Mouse (Mus musculus): ENCODE results near the gene Agap2. TPM values are rescaled to one million over a fixed set of nuclear protein-coding genes. Genes with fewer than 3 reads are reported as not detected.
"Not testable (repeated sequence)": the region's sequence is repeated elsewhere in the genome, so short reads cannot be mapped to it uniquely, and the experiment has no call there.

Gene Agap2
- polyA plus RNA-seq, 1 experiment from 2014 or later, result 2.9 TPM

DNA sequence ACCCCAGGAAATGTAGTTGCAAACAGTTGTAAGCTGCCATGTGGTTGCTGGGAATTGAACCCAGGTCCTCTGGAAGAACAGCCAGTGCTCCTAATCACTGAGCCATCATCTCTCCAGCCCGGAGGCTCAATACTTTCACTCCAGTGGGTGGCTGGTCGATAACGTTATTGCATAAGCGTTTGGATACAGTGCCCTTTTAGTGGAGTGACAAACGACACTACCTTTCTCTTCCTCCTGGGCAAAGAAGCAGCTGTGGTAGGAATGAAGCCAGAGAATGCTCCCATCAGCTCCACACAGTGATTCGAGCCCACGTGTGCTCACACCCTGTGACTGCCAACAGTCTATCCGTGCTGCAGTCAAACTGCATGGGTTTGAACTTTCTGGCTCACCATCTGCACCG, 3.9 kb upstream of the Agap2 start:
- ATAC-seq (replicated peaks), result no peak

GRCm38 (mm10) chr10:127072270-127072669, 2.8 kb upstream of the Agap2 start:
- not testable (repeated sequence) for H3K9me3 ChIP-seq; H3K4me3 ChIP-seq; H3K27me3 ChIP-seq; H3K9ac ChIP-seq (replicated peaks); H3K4me2 ChIP-seq (replicated peaks); ATAC-seq (replicated peaks); H3K27ac ChIP-seq (replicated peaks)
- Histone ChIP-seq H3K4me1 (peaks cover 24% of the 10 kb centered on the region), H3K36me3 (peaks cover 14% of the 10 kb centered on the region)
- WGBS, result 77% methylated on average over 4 of the region's 4 CpGs

More for the DNA sequence above, 3.9 kb upstream of the Agap2 start:
- Histone ChIP-seq H3K4me1 (peaks cover 24% of the 10 kb centered on the region), H3K9me3 (no peaks in the 10 kb centered on the region), H3K27me3 (no peaks in the 10 kb centered on the region), H3K36me3 (peaks cover 25% of the 10 kb centered on the region), H3K4me2 (replicated peaks) (peak overlapping the region; percentile 88), H3K27ac (replicated peaks) (peak overlapping the region; percentile 95; the same call in 1 of the 2 replicates), H3K9ac (replicated peaks) (peak overlapping the region; percentile 68), H3K4me3 (peak overlapping the region; percentile 67)
- 71% methylated on average over 9 of the region's 9 CpGs for WGBS

DNA sequence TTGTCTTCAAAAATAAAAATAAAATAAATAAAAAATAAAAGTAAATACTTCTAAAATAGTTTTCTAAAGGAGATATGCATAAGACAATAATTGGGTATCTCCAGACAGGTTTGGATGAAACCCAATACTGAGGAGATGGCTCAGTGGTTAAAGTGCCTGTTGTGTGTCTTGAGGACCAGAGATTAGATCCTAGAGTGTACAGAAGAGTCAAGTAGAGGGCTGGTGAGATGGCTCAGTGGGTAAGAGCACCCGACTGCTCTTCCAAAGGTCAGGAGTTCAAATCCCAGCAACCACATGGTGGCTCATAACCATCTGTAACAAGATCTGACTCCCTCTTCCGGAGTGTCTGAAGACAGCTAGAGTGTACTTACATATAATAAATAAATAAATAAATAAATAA, 2.1 kb upstream of the Agap2 start:
- not testable (repeated sequence) for H3K27ac ChIP-seq (replicated peaks); H3K9me3 ChIP-seq; H3K9ac ChIP-seq (replicated peaks); ATAC-seq (replicated peaks); H3K27me3 ChIP-seq; H3K4me2 ChIP-seq (replicated peaks); H3K36me3 ChIP-seq; H3K4me3 ChIP-seq
- H3K4me1 ChIP-seq, result peaks cover 30% of the 10 kb centered on the region
- WGBS, result 86% methylated on average over 2 of the region's 2 CpGs

GRCm38 (mm10) chr10:127073981-127074380, 1.1 kb upstream of the Agap2 start:
- Histone ChIP-seq H3K4me3 (no peak overlapping the region), H3K9me3 (no peaks in the 10 kb centered on the region), H3K4me1 (peaks cover 27% of the 10 kb centered on the region), H3K4me2 (replicated peaks) (no peak overlapping the region), H3K27ac (replicated peaks) (no peak overlapping the region), H3K36me3 (no peaks in the 10 kb centered on the region), H3K27me3 (no peaks in the 10 kb centered on the region; the same call in 1 of the 2 replicates), H3K9ac (replicated peaks) (no peak overlapping the region)
- no peak for ATAC-seq (replicated peaks)
- WGBS, result 93% methylated on average over 1 of the region's 1 CpGs

DNA sequence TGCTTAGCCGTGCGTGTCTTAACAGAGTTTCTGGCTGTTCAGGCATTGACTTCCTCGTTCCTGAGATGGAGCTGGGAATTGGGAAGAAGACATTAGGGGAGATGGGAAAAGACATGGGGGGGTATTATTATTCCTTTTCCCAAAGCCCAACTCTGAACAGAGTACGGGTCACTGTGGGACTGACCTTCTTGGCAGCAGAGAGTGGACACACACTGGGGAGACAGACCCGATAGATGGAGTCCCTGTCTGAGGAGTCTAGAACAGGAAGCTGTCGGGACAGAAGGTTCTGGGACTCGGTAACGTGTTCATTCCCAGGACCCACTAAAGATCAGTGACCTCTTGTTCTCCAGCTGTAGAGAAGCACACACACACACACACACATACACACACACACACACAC, 567 bp downstream of the Agap2 start:
- no peak overlapping the region for H3K4me2 ChIP-seq (replicated peaks)
- peaks cover 10% of the 10 kb centered on the region for H3K27me3 ChIP-seq
- H3K36me3 ChIP-seq, result no peaks in the 10 kb centered on the region
- H3K27ac ChIP-seq (replicated peaks), result no peak overlapping the region
- H3K9me3 ChIP-seq, result no peaks in the 10 kb centered on the region
- H3K4me3 ChIP-seq, result no peak overlapping the region
- ATAC-seq (replicated peaks), result no peak
- WGBS, result 76% methylated on average over 8 of the region's 8 CpGs
- peaks cover 31% of the 10 kb centered on the region for H3K4me1 ChIP-seq
- no peak overlapping the region for H3K9ac ChIP-seq (replicated peaks)

DNA sequence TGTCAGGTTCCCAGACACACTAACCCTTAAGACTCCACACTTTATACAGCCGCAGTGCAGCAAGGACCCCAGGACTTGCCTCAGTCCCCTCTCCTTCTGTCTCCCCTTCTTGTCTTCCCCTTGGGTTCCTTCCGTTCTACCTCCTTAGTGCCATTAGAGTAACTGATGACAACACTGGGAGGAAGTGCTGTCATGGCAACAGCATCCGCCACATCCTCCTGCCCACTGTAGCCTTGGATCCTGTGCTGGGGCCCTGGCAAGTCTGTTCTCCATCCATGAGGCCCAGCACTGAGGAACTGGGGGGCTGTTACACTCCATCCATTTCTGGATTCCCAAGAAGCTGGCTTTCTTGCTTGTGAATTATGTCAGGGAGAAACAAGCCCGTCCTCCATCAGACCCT, 998 bp downstream of the Agap2 start:
- Histone ChIP-seq H3K27ac (replicated peaks) (no peak overlapping the region), H3K4me2 (replicated peaks) (no peak overlapping the region), H3K4me1 (peaks cover 31% of the 10 kb centered on the region), H3K9ac (replicated peaks) (no peak overlapping the region), H3K9me3 (no peaks in the 10 kb centered on the region), H3K27me3 (peaks cover 13% of the 10 kb centered on the region), H3K36me3 (no peaks in the 10 kb centered on the region), H3K4me3 (no peak overlapping the region)
- 52% methylated on average over 4 of the region's 4 CpGs for WGBS
- ATAC-seq (replicated peaks), result no peak

DNA sequence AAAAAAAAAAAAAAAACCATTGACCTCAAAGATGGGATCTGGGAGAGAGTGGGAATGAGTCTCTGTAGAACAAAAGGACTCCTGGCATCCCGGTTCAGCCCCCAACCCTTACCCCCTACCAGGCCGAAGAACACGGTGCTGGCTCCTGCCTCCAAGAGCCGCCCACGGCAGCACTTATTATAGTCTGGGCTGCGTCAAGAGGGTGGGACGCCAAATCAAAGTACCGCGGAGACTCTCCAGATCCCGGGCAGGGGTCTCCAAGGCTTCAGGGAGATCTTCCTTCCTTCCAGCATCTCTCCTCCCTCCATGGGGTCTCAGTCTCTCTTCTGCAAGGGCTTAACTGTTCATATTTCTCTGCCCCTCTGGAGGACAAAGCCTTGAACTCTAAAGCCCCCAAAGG, 2.4 kb downstream of the Agap2 start:
- peak overlapping the region; percentile 34 for H3K9ac ChIP-seq (replicated peaks)
- 3% methylated on average over 10 of the region's 10 CpGs for WGBS
- no peak for ATAC-seq (replicated peaks)
- H3K4me2 ChIP-seq (replicated peaks), result peak overlapping the region; percentile 76
- H3K4me3 ChIP-seq, result peak overlapping the region; percentile 70
- H3K9me3 ChIP-seq, result no peaks in the 10 kb centered on the region
- peaks cover 13% of the 10 kb centered on the region for H3K27me3 ChIP-seq
- H3K4me1 ChIP-seq, result peaks cover 41% of the 10 kb centered on the region
- H3K27ac ChIP-seq (replicated peaks), result peak overlapping the region; percentile 83
- no peaks in the 10 kb centered on the region for H3K36me3 ChIP-seq

DNA sequence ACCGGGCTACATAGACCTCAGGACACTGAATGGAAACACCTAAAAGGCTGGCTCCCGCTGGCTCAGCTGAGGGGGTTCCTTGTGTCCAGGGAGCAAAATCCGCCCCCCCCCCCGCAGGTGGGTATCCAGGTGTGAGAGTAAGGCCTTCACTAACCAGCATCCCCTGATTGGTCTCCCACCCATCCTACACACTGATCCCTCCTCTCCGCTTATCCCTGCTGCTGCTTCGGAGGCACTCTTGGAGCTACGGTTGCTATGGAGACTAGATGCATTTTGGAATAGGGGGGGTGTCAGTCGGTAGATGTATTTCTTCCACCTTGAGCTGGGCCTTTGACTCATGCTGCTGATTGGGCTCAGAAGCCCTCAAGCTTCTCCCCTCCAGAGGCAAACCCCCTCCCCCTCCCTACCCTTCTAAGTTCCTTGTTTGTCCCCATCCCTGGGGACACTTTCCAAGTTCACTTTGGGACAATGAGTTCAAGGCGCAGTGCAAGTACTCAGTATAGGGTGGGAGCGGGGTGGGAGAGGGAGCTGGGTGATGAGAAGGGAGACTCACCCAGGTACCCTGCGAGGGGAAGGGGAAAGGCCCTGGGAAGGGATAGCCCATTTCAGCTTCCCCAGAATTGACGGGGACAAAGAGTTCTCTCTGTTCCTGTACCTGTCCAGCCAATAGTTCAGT, 3.1 kb downstream of the Agap2 start:
- no peaks in the 10 kb centered on the region for H3K9me3 ChIP-seq
- ATAC-seq (replicated peaks), result peak; percentile 49
- WGBS, result 2% methylated on average over 12 of the region's 12 CpGs

GRCm38 (mm10) chr10:127078677-127079575, 3.8 kb downstream of the Agap2 start:
- peak; percentile 74 for ATAC-seq (replicated peaks)
- H3K4me2 ChIP-seq (replicated peaks), result peak overlapping the region; percentile 76
- under 1% methylated on average over 41 of the region's 49 CpGs for WGBS
- peaks cover 3% of the 10 kb centered on the region; the same call in 1 of the 2 replicates for H3K36me3 ChIP-seq
- H3K4me1 ChIP-seq, result peaks cover 41% of the 10 kb centered on the region
- H3K4me3 ChIP-seq, result peak overlapping the region; percentile 70
- no peaks in the 10 kb centered on the region for H3K9me3 ChIP-seq
- H3K27ac ChIP-seq (replicated peaks), result peak overlapping the region; percentile 83
- H3K9ac ChIP-seq (replicated peaks), result peak overlapping the region; percentile 59
- peaks cover 19% of the 10 kb centered on the region for H3K27me3 ChIP-seq

More for the DNA sequence above, 3.1 kb downstream of the Agap2 start:
- Histone ChIP-seq H3K9ac (replicated peaks) (peak overlapping the region; percentile 59), H3K27me3 (peaks cover 17% of the 10 kb centered on the region), H3K4me3 (peak overlapping the region; percentile 70), H3K4me1 (peaks cover 41% of the 10 kb centered on the region), H3K36me3 (no peaks in the 10 kb centered on the region; the same call in 1 of the 2 replicates), H3K4me2 (replicated peaks) (peak overlapping the region; percentile 76), H3K27ac (replicated peaks) (peak overlapping the region; percentile 83)

DNA sequence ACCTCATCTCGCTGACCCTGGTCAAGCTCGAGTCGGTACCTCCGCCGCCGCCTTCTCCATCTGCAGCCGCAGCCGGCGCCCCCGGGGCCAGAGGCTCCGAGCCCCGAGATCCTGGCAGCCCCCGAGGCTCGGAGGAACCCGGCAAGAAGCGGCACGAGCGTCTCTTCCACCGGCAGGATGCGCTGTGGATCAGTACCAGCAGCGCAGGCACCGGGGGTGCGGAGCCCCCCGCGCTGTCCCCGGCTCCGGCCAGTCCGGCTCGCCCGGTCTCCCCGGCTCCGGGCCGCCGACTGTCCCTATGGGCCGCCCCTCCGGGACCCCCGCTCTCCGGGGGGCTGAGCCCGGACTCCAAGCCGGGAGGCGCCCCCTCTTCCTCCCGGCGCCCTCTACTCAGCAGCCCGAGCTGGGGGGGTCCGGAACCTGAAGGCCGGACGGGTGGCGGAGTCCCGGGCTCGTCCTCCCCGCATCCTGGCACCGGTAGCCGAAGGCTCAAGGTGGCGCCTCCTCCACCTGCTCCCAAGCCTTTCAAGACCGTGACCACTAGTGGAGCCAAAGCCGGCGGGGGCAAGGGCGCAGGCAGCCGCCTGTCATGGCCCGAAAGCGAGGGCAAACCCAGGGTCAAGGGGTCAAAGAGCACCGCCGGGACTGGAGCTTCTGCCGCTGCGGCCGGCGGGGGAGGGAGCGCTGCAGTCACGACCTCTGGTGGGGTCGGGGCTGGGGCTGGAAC, 4.7 kb downstream of the Agap2 start:
- ATAC-seq (replicated peaks), result peak; percentile 3; the same call in 1 of the 2 replicates

DNA sequence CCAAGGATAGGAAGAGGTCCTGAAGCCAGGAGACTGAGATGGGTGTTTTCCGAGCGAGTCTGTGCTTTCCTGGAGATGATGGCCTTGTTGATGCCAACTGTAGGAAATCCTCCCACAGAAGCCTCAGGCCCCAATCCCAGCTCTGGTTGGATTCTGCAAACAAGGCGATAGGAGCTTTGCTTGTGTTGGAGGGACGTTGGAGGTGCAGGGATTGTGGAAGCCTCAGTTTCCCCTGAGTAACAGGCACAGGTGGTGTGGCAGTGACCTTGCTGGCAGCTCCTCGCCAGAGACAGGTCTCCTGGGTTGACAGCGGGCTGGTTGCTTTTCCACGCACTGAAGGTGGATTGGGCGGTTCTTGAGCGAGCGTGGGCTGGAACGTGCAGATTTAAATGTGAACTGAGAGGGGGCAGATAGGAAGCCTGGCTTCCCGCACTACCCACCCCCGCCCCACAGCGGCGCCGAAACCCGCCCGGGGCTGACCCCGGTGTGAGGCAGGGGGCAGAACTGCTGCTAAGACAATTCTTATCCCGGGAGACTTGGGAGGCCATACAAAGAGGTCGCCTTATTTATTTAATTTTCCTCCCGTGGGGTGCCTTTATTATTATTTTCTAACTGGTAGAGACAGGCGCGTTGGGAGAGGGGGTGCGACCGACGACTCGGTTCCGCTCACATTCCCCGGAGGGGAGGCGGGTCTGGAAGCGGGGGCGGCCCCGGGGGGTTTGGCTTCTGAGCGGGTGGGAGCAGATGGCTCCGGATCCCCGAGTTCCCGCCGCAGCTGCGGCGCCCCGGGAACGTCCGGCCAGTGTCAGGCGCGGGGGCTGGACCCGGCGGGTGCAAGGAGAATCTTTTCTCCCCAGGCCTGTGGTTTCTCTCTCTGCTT, 6.1 kb downstream of the Agap2 start:
- Histone ChIP-seq H3K9me3 (no peaks in the 10 kb centered on the region), H3K36me3 (peaks cover 11% of the 10 kb centered on the region; the same call in 1 of the 2 replicates), H3K4me2 (replicated peaks) (peak overlapping the region; percentile 76), H3K27me3 (peaks cover 19% of the 10 kb centered on the region), H3K4me1 (peaks cover 41% of the 10 kb centered on the region), H3K4me3 (peak overlapping the region; percentile 70), H3K9ac (replicated peaks) (peak overlapping the region; percentile 59), H3K27ac (replicated peaks) (no peak overlapping the region)
- WGBS, result 2% methylated on average over 48 of the region's 48 CpGs
- ATAC-seq (replicated peaks), result no peak

More for the DNA sequence above, 4.7 kb downstream of the Agap2 start:
- Histone ChIP-seq H3K27ac (replicated peaks) (peak overlapping the region; percentile 83), H3K4me2 (replicated peaks) (peak overlapping the region; percentile 76), H3K9ac (replicated peaks) (peak overlapping the region; percentile 59), H3K36me3 (peaks cover 11% of the 10 kb centered on the region; the same call in 1 of the 2 replicates), H3K4me3 (peak overlapping the region; percentile 70), H3K9me3 (no peaks in the 10 kb centered on the region), H3K4me1 (peaks cover 41% of the 10 kb centered on the region), H3K27me3 (peaks cover 19% of the 10 kb centered on the region)
- 2% methylated on average over 65 of the region's 70 CpGs for WGBS

Data from forebrain, embryonic 15.5 days (tissue).